Mouse (Mus musculus) embryo, embryonic 10.5 days (tissue): ENCODE data around the gene AL607142.1.

ENCODE experiments used
- DNase-seq: peaks from one replicate; pipeline ENCODE4 v3.0.0-alpha.2; 2015; ENCODE audit warnings: low spot score

AL607142.1 gene

GRCm38 (mm10) chr4:120064696-120065095 is at the start of gene AL607142.1:
TSS of gene AL607142.1 (plus strand) at chr4:120064996.
- no peak for DNase-seq

- no peak for DNase-seq
Measured at GRCm38 (mm10) chr4:120018426-120018825, 46.4 kb upstream of the AL607142.1 start.

GRCm38 (mm10) chr4:120022392-120022791 is 42.4 kb upstream of the AL607142.1 start:
- DNase-seq, result no peak

DNA sequence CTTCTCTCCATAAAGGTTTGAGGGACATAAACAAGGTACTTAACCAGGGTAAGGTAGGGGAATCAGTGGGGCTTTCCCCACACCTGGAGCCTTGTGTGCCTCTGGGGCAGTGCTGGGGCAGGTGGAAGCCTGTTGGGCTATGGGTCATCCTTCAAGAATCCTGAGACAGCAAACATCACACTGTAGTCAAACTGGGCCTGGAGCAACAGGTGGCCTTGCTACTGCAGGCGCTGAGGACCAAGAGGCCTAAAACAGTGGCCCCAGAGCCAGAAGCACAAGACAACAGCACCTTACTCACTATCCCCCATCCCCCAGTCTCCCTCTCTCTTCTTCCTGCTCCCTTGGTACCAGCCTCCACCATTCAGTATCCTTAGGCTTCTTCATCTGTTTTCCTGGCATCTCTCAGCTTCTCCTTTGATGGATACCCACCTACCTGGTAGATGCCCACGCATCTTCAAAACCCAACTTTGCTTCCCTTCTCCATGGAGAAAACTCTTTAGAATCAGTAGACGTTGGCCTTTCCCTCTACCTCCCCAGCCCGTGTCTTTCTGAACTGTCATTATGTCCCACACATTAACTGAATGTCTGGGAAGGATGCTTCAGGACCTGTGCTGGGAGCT is 41.5 kb upstream of the AL607142.1 start:
- DNase-seq, result no peak

GRCm38 (mm10) chr4:120024071-120024470 is 40.7 kb upstream of the AL607142.1 start:
- DNase-seq, result peak; percentile 22

DNA sequence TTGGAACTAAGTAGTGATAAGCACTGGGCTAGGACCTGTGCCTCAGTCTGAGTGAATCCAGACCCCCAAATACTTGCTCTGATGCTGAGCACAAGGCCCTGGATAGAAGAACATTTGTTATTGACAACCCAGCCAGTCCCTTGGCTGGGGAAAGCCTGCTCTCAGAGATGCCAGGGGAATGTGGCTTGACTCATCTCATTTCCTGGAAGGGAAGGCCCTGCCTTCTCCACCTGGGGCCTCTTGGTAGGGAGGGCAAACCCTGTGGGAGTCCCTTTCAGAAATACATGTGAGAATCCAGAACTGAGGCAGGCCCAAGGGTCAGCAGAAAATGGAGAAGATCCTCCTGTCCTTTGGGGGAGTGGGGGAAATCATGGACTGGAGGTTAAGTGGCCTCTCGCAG is 37.1 kb upstream of the AL607142.1 start:
- DNase-seq, result no peak

DNA sequence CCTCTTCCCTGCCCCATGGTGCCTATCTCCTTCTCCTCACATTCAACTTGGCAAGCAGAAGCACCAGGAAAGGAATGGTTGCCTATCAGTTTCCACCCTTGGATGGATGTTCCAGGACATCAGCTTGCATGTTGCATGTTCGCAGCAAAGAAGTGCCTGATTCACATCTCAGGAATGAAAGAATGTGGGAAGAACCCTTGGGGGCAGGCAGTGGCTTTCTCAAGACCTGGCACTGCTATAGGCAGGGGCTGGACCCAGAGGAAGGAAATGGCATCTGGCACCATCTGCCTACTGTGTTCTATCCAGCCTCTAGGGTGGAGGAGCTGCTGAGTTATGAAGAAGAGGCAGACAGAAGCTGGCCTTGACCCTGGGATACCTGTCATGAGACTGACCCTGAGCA is 34.9 kb upstream of the AL607142.1 start:
- no peak for DNase-seq

- peak; percentile 56 for DNase-seq
Measured at GRCm38 (mm10) chr4:120032320-120032983, 32.3 kb upstream of the AL607142.1 start.

DNA sequence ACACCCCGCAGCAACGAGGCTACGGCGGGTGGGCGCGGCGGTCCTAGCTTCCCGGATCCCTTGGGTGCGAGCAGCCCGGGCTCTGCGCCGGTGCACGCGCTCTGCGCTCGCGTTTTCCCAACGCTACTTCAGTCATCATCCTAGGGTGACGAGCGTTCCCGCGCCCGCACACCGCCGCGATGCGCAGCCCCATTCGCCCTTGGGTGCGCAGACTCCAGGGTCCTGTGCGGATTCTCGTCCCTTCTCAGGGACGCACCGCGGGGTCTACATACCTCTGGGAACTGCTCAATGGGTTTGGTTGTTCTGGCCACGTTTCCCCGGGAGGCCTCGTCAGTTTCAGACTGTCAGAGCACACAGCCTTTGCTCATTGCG is 31.8 kb upstream of the AL607142.1 start:
- DNase-seq, result peak; percentile 12

DNA sequence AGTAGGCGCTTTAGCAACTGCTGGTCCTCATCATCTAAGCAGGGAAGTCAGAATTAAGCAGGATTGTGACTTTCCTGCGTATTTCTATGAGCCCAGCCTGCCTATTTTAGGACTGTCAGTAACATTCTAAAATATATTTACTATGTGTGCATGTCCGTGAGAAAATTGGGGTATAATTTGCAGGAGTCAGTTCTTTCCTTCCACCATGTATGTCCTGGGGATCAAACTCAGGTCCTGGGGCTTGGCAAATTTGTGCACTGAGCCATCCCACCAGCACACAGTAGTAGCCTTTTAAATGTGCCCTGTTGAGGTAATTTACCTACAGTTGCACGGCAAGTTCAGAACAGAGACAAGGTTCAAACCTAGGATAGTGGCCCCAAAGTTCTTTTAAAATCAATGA is 28.5 kb upstream of the AL607142.1 start:
- no peak for DNase-seq

GRCm38 (mm10) chr4:120037007-120037406 is 27.8 kb upstream of the AL607142.1 start:
- no peak for DNase-seq

DNA sequence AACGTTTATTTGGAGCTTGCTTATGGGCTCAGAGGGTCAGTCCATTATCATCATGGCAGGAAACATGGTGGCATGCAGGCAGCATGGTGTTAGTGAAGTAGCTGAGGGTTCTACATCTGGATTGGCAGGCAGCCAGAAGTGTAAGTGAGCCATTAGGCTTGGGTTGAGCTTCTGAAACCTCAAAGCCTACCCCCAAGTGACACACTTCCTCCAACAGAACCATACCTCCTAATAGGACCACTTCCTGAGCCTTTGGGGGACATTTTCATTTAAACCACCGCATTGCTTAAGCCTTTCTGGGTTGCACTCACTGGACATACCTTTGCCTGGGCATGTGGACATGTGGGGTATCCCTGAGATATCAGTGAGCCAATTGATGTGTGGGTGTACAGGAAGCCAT is 23.3 kb upstream of the AL607142.1 start:
- DNase-seq, result no peak

- DNase-seq, result no peak
Measured at GRCm38 (mm10) chr4:120042480-120042879, 22.3 kb upstream of the AL607142.1 start.

DNA sequence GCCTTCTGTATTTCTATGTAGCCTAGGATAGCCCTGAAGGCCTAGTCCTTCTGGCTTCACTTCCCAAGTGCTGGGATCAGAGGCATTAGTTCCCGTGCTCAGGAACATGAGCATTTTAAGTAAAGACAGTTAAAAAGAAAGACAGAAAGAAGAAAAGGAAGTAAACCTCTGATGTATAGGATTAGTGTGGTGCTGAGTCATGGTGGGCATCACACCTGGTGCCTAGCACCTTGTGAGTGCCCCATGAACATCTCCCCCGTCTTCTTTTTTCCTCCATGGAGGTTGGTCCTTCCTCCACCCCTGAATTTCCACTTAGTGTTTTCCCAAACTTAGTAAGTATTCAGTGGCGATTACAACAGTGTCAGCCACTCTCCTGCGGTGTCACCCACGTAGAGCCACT is 20.2 kb upstream of the AL607142.1 start:
- DNase-seq, result no peak

GRCm38 (mm10) chr4:120045131-120045537 is 19.7 kb upstream of the AL607142.1 start:
- no peak for DNase-seq

DNA sequence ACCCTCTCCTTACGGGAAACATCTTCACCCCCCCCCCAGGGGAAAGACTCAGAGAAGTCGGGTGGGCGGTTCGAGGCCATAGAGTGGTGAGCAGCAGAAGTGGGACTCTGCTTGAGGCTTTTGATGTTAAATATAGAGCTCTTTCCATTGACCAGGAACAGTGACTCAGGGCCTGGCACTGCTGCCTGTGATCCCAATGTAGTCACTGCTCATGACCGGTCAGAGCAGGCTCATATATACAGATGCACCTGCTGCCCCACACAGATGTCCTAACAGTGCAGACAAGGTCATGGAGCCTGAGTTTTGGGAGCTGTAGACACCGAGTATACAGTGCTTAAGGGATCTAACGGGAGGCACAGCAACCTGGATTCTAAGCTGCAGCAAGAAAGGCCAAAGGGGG is 18.9 kb upstream of the AL607142.1 start:
- DNase-seq, result no peak

DNA sequence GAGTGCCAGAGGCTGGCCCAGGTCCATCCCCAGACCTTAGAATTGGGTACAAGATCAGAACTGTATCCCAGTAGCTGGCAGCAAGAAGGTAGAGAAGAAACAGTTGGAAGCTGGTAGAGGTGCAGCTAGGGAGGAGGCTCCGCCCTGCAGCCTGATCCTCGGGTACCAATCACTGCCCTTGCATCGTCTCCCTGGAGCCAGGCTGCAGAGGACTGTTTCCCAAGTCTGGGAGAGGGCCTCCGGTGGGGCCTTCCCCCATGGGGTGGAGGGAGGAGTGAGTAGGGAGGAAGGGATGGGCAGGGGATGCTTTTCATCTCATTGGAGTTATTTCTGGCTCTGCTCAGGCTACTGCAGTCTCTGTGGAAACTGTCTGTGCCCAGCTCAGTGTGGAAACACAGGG is 17.7 kb upstream of the AL607142.1 start:
- DNase-seq, result no peak

- DNase-seq, result no peak
Measured at GRCm38 (mm10) chr4:120048274-120048673, 16.5 kb upstream of the AL607142.1 start.

DNA sequence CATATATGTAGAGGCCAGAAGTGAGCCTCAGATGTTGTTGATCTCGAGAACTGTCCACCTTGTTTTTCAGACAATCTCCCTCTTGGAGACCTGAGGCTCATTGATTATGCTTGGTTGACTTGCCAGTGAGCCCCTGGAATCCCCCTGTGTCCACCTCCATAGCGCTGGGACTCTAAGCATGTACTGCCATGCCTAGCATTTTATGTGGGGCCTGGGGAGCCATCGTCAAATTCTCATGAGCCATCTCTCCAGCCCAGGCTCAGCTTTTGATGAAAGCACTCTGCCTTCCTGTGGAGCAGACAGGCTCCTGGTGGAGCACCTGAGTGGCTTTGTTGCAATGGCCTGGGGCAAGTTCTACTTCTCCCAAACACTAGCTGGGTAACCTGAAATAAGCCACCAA is 14.9 kb upstream of the AL607142.1 start:
- DNase-seq, result no peak

GRCm38 (mm10) chr4:120052481-120052880 is 12.3 kb upstream of the AL607142.1 start:
- DNase-seq, result no peak

- DNase-seq, result no peak
Measured at GRCm38 (mm10) chr4:120053026-120054005, 11.5 kb upstream of the AL607142.1 start.

DNA sequence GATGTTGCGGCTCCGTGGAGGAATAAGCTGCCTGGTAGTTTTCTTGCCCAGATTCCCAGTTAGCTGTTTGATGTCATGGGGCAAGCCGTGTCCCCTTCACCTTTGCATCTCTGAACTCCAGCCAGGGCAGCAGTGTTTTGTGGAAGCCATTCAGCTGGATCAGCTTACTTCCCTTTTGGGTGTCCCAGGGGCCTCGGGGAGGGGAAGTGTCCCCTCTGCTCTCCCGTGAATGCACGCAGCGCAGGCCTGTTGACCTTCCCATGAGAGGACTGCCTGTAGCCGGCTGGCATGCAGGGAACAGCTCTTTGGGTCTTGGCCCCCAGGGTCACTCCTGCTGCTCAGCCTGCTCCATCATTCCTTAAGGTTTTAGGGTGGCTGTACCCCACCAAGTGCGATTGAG is 10.7 kb upstream of the AL607142.1 start:
- DNase-seq, result no peak

GRCm38 (mm10) chr4:120056451-120056850 is 8.3 kb upstream of the AL607142.1 start:
- DNase-seq, result no peak
